Mouse (Mus musculus): ENCODE results near the gene Mbnl2.

The Mbnl2 gene

GRCm38 (mm10) chr14:120297137-120297749, 21.8 kb downstream of the Mbnl2 start:
- no peak for DNase-seq (ENCODE audit: low read depth)

GRCm38 (mm10) chr14:120297833-120298232, 22.4 kb downstream of the Mbnl2 start:
- DNase-seq (ENCODE audit: low read depth): no peak

DNA sequence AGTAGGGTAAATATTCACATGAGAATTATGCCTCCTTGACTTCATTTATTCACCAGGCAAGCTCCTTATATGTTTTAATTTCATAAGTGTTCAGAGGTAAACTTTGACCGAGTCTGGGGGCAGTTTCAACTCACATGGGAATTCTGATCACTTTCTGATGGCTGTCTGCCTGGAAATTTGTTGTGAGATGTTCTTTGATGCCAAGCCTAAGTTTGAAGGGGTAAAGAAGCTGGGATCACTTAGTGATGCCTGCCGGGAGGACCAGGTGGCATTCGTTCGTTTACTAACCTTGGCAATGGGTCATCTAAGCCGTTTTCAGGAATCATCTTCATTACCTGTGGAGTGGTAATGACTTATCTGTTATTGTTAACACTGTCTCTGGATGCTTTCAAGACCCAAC, 23.0 kb downstream of the Mbnl2 start:
- DNase-seq (ENCODE audit: low read depth): no peak

DNA sequence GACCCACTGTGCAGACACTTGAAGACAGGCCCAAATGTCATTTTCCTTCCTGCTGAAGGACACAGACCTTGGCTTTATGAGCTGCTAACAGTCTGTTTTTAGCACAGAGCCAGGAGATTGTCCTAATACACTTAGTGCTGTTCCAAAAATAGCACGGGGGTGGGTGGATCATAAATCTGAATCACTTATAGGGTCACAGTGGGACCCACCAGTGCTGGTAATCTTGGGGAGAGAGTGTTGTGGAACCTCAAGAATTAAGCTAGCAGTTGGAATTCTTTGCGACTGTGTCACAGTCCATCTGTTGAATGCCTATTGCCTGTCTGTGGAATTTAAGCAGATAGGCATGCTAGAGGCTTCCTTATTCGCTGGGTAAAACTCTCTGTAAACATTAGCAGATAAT, 24.2 kb downstream of the Mbnl2 start:
- DNase-seq (ENCODE audit: low read depth): no peak

GRCm38 (mm10) chr14:120300191-120300590, 24.7 kb downstream of the Mbnl2 start:
- DNase-seq (ENCODE audit: low read depth): no peak

- DNase-seq (ENCODE audit: low read depth): no peak
Observed at GRCm38 (mm10) chr14:120300814-120301213, 25.3 kb downstream of the Mbnl2 start.

GRCm38 (mm10) chr14:120302913-120303548, 27.6 kb downstream of the Mbnl2 start:
- DNase-seq (ENCODE audit: low read depth): no peak

- no peak for DNase-seq (ENCODE audit: low read depth)
Observed at GRCm38 (mm10) chr14:120306229-120306628, 30.8 kb downstream of the Mbnl2 start.

GRCm38 (mm10) chr14:120307356-120307755, 31.9 kb downstream of the Mbnl2 start:
- DNase-seq (ENCODE audit: low read depth): no peak

DNA sequence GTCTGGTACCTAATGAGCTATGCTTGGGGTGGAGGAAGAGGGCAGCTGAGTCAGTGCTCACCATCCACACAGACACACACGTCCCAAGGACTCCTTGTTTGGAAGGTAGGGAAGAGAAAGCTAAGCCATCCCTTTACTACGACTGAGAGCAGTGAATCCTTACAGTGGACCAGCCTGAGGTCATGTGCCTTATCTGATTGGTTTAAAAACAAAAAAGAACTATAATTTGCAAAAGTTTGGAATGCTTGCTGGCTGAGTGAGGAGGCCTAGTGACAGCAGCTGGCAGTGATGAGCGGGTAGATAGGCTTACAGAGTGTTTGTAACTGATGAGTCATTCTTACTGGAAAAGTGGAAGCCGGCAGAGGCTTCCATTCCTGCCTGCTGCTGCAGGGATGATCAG, 32.5 kb downstream of the Mbnl2 start:
- no peak for DNase-seq (ENCODE audit: low read depth)

GRCm38 (mm10) chr14:120309691-120310090, 34.2 kb downstream of the Mbnl2 start:
- no peak for DNase-seq (ENCODE audit: low read depth)

DNA sequence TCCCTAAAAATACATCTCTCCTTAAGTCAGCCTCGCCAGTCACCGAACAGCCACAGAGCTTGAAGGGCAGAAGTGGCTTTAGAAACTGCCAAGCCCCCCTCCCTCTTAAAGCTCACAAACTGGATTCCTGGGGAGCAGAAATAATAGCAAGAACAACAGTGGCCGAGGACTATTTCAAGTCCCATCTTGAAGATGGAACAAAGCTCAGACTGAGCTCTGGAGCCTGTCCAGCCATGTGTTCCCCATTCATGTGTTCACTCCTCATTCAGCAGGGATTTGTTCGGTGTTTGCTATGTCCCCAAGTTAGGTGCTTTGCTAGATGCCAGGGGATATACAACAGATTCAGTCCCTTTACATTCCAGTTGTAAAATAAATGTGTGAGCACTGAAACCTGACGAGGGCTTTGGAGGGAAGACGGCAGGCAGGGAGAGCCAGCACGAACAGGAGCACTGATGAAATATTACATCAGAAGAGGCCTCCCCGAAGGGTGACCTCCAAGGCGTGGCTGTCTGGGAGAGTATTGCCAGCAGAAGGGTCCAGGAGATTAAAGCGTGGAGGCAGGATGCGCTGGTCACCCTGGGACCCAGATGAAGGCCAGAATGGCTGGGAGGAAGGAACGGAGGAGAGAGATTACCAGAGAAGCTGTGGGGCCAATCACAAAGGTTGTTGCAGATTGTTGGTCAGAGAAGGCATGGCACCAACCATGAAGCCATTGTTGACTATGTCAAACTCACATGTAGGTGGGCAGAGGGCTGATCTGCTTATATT, 36.0 kb downstream of the Mbnl2 start:
- DNase-seq (ENCODE audit: low read depth): no peak

GRCm38 (mm10) chr14:120312661-120313406, 37.4 kb downstream of the Mbnl2 start:
- DNase-seq (ENCODE audit: low read depth): no peak

- DNase-seq (ENCODE audit: low read depth): no peak
Observed at GRCm38 (mm10) chr14:120313466-120313865, 38.0 kb downstream of the Mbnl2 start.

- no peak for DNase-seq (ENCODE audit: low read depth)
Observed at GRCm38 (mm10) chr14:120315721-120316120, 40.3 kb downstream of the Mbnl2 start.

GRCm38 (mm10) chr14:120318326-120318935, 43.0 kb downstream of the Mbnl2 start:
- DNase-seq (ENCODE audit: low read depth): no peak

- no peak for DNase-seq (ENCODE audit: low read depth)
Observed at GRCm38 (mm10) chr14:120318974-120319731, 43.7 kb downstream of the Mbnl2 start.

DNA sequence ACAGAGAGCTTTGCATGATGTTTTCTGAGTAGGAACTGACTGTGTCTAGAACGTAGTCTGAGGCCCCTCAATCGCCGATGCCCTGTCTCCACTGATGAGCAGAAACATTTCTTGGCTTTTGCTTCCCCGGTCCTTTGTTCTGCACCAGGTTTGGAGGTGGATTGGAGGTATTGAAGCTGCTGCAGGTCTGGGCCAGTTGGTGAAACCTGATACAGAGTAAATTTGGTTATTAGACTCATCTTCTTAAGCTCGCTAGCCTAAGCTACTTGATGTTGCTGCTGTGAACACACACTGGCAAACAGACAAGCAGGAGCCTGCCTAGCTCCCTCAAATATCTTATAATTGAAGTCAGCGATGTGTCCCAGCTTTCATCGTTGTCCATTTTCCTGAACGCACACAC, 46.6 kb downstream of the Mbnl2 start:
- no peak for DNase-seq (ENCODE audit: low read depth)

- DNase-seq (ENCODE audit: low read depth): no peak
Observed at GRCm38 (mm10) chr14:120323111-120323510, 47.6 kb downstream of the Mbnl2 start.

- no peak for DNase-seq (ENCODE audit: low read depth)
Observed at GRCm38 (mm10) chr14:120324061-120324791, 48.8 kb downstream of the Mbnl2 start.
